Mouse (Mus musculus): Measurements from ENCODE around the gene Kctd20.

Gene Kctd20

GRCm38 (mm10) chr17:28931436-28932211 lies 20.1 kb upstream of the Kctd20 start:
- ATAC-seq (ENCODE audit: insufficient number of reproducible peaks, low FRiP score, low TSS enrichment) = no peak

- no peak for ATAC-seq (ENCODE audit: insufficient number of reproducible peaks, low FRiP score, low TSS enrichment)
Measured at GRCm38 (mm10) chr17:28932274-28932673, 19.5 kb upstream of the Kctd20 start.

GRCm38 (mm10) chr17:28934120-28934916 lies 17.4 kb upstream of the Kctd20 start:
- no peak for ATAC-seq (ENCODE audit: insufficient number of reproducible peaks, low FRiP score, low TSS enrichment)

- no peak for ATAC-seq (ENCODE audit: insufficient number of reproducible peaks, low FRiP score, low TSS enrichment)
Measured at GRCm38 (mm10) chr17:28936133-28936532, 15.6 kb upstream of the Kctd20 start.

GRCm38 (mm10) chr17:28936622-28937345 lies 15.0 kb upstream of the Kctd20 start:
- no peak for ATAC-seq (ENCODE audit: insufficient number of reproducible peaks, low FRiP score, low TSS enrichment)

- no peak for ATAC-seq (ENCODE audit: insufficient number of reproducible peaks, low FRiP score, low TSS enrichment)
Measured at GRCm38 (mm10) chr17:28940776-28941555, 10.8 kb upstream of the Kctd20 start.

GRCm38 (mm10) chr17:28942101-28942500 lies 9.6 kb upstream of the Kctd20 start:
- ATAC-seq (ENCODE audit: insufficient number of reproducible peaks, low FRiP score, low TSS enrichment) = no peak

- no peak for ATAC-seq (ENCODE audit: insufficient number of reproducible peaks, low FRiP score, low TSS enrichment)
Measured at GRCm38 (mm10) chr17:28943740-28944139, 8.0 kb upstream of the Kctd20 start, which contains the start of gene Pxt1. Gene Pxt1 (minus strand): TSS chr17:28943840.

GRCm38 (mm10) chr17:28944481-28944880 lies 7.3 kb upstream of the Kctd20 start:
- no peak for ATAC-seq (ENCODE audit: insufficient number of reproducible peaks, low FRiP score, low TSS enrichment)

- no peak for ATAC-seq (ENCODE audit: insufficient number of reproducible peaks, low FRiP score, low TSS enrichment)
Measured at GRCm38 (mm10) chr17:28947011-28947939, 4.5 kb upstream of the Kctd20 start.

- ATAC-seq (ENCODE audit: insufficient number of reproducible peaks, low FRiP score, low TSS enrichment) = no peak
Measured at GRCm38 (mm10) chr17:28948661-28949060, 3.1 kb upstream of the Kctd20 start.

GRCm38 (mm10) chr17:28950751-28951150 lies 999 bp upstream of the Kctd20 start:
- ATAC-seq (ENCODE audit: insufficient number of reproducible peaks, low FRiP score, low TSS enrichment) = no peak

GRCm38 (mm10) chr17:28953251-28953650 lies 1.5 kb downstream of the Kctd20 start:
- no peak for ATAC-seq (ENCODE audit: insufficient number of reproducible peaks, low FRiP score, low TSS enrichment)

GRCm38 (mm10) chr17:28954416-28954815 lies 2.7 kb downstream of the Kctd20 start:
- no peak for ATAC-seq (ENCODE audit: insufficient number of reproducible peaks, low FRiP score, low TSS enrichment)

- ATAC-seq (ENCODE audit: insufficient number of reproducible peaks, low FRiP score, low TSS enrichment) = no peak
Measured at GRCm38 (mm10) chr17:28960597-28960996, 8.8 kb downstream of the Kctd20 start.

- no peak for ATAC-seq (ENCODE audit: insufficient number of reproducible peaks, low FRiP score, low TSS enrichment)
Measured at GRCm38 (mm10) chr17:28961596-28961995, 9.8 kb downstream of the Kctd20 start.

- ATAC-seq (ENCODE audit: insufficient number of reproducible peaks, low FRiP score, low TSS enrichment) = no peak
Measured at GRCm38 (mm10) chr17:28967021-28967610, 15.4 kb downstream of the Kctd20 start.

- no peak for ATAC-seq (ENCODE audit: insufficient number of reproducible peaks, low FRiP score, low TSS enrichment)
Measured at GRCm38 (mm10) chr17:28970122-28970521, 18.4 kb downstream of the Kctd20 start.

GRCm38 (mm10) chr17:28979091-28979490 lies 27.3 kb downstream of the Kctd20 start:
- ATAC-seq (ENCODE audit: insufficient number of reproducible peaks, low FRiP score, low TSS enrichment) = no peak
